Mouse (Mus musculus) embryonic facial prominence, embryonic 13.5 days (tissue): ENCODE data around the gene Yaf2. TPM values are rescaled to one million over a fixed set of nuclear protein-coding genes. Genes with fewer than 3 reads are reported as not detected.

Experiments
- ATAC-seq: fragments of 200-750 bp; cut with Nextera tagmentation; 2 replicates; pipeline ENCODE4 v1.8.0; 2017; ENCODE audit warnings: low read depth; ENCODE audit not compliant: insufficient number of reproducible peaks, insufficient read depth, low FRiP score, low TSS enrichment
- H3K27ac ChIP-seq: fragments of 300-500 bp; sonication (generic); 2 replicates; pipeline ENCODE4 v1.5.1; 2015; ENCODE audit warnings: moderate library complexity, mild to moderate bottlenecking, inconsistent platforms
- H3K27me3 ChIP-seq: fragments of 300-500 bp; sonication (generic); 2 replicates; pipeline ENCODE4 v1.6.1; 2015; ENCODE audit warnings: mild to moderate bottlenecking, inconsistent platforms
- H3K36me3 ChIP-seq: fragments of 300-500 bp; sonication (generic); 2 replicates; pipeline ENCODE4 v1.6.1; 2015; ENCODE audit warnings: mild to moderate bottlenecking, inconsistent platforms
- H3K4me1 ChIP-seq: fragments of 300-500 bp; sonication (generic); 2 replicates; pipeline ENCODE4 v1.6.1; 2015; ENCODE audit warnings: inconsistent platforms
- H3K4me2 ChIP-seq: fragments of 300-500 bp; sonication (generic); 2 replicates; pipeline ENCODE4 v1.6.1; 2015; ENCODE audit warnings: moderate library complexity, mild to moderate bottlenecking, inconsistent platforms
- H3K4me3 ChIP-seq: fragments of 300-500 bp; sonication (generic); 2 replicates; pipeline ENCODE4 v1.5.1; 2015; ENCODE audit warnings: mild to moderate bottlenecking, inconsistent platforms
- H3K9ac ChIP-seq: fragments of 300-500 bp; sonication (generic); 2 replicates; pipeline ENCODE4 v1.6.1; 2015; ENCODE audit warnings: mild to moderate bottlenecking, inconsistent platforms
- H3K9me3 ChIP-seq: fragments of 300-500 bp; sonication (generic); 2 replicates; pipeline ENCODE4 v1.6.1; 2016; ENCODE audit warnings: inconsistent platforms
- WGBS: fragments of 180-500 bp; shearing (Covaris S2); methylation state at CpG from one replicate; pipeline ENCODE4 v1.1.7; 2015; ENCODE audit warnings: mixed read lengths; 5-methylcytosine and 5-hydroxymethylcytosine counted together
- polyA plus RNA-seq: library from polyadenylated mRNA; unstranded; fragments of >200 nt; fragmentation: Nextera tagmentation; extraction: Ambion mirVana; gene quantifications from 2 replicates; pipeline ENCODE4 v1.2.1, GENCODE M21; 2015

The Yaf2 gene
- polyA plus RNA-seq, 1 experiment from 2014 or later: 47.1 TPM

GRCm38 (mm10) chr15:93266361-93266760 is 70.4 kb downstream of the Yaf2 start:
- Histone ChIP-seq H3K4me1 (peaks cover 10% of the 10 kb centered on the region), H3K9ac (no peak overlapping the region), H3K4me3 (no peak overlapping the region), H3K27me3 (no peaks in the 10 kb centered on the region), H3K4me2 (no peak overlapping the region), H3K27ac (no peak overlapping the region), H3K36me3 (peaks cover 3% of the 10 kb centered on the region), H3K9me3 (no peaks in the 10 kb centered on the region)
- no peak for ATAC-seq
- 77% methylated on average over 16 of the region's 16 CpGs for WGBS

GRCm38 (mm10) chr15:93265728-93266127 is 71.0 kb downstream of the Yaf2 start:
- peaks cover 10% of the 10 kb centered on the region for H3K4me1 ChIP-seq
- no peak for ATAC-seq
- H3K36me3 ChIP-seq: peaks cover 8% of the 10 kb centered on the region
- H3K9me3 ChIP-seq: no peaks in the 10 kb centered on the region
- H3K9ac ChIP-seq: no peak overlapping the region
- H3K4me2 ChIP-seq: no peak overlapping the region
- H3K4me3 ChIP-seq: no peak overlapping the region
- 59% methylated on average over 2 of the region's 2 CpGs for whole genome bisulfite sequencing
- H3K27me3 ChIP-seq: no peaks in the 10 kb centered on the region
- no peak overlapping the region for H3K27ac ChIP-seq

- Histone ChIP-seq H3K4me1 (peaks cover 10% of the 10 kb centered on the region), H3K27me3 (no peaks in the 10 kb centered on the region), H3K27ac (no peak overlapping the region), H3K4me2 (no peak overlapping the region), H3K9ac (no peak overlapping the region), H3K36me3 (peaks cover 8% of the 10 kb centered on the region), H3K4me3 (no peak overlapping the region), H3K9me3 (no peaks in the 10 kb centered on the region)
- 76% methylated on average over 3 of the region's 3 CpGs for WGBS
- ATAC-seq: no peak
Observed at GRCm38 (mm10) chr15:93265231-93265630, 71.5 kb downstream of the Yaf2 start.

- no peak for ATAC-seq
- 92% methylated on average over 3 of the region's 3 CpGs for WGBS
Observed at GRCm38 (mm10) chr15:93264221-93264620, 72.5 kb downstream of the Yaf2 start.

GRCm38 (mm10) chr15:93263566-93263965 is 73.2 kb downstream of the Yaf2 start:
- no peak overlapping the region for H3K9ac ChIP-seq
- H3K4me1 ChIP-seq: peaks cover 10% of the 10 kb centered on the region
- H3K27me3 ChIP-seq: no peaks in the 10 kb centered on the region
- WGBS: 84% methylated on average over 7 of the region's 7 CpGs
- H3K36me3 ChIP-seq: peaks cover 15% of the 10 kb centered on the region
- no peak overlapping the region for H3K4me3 ChIP-seq
- no peak overlapping the region for H3K27ac ChIP-seq
- ATAC-seq: no peak
- H3K9me3 ChIP-seq: no peaks in the 10 kb centered on the region
- no peak overlapping the region for H3K4me2 ChIP-seq

More at GRCm38 (mm10) chr15:93264221-93264620, 72.5 kb downstream of the Yaf2 start:
- no peak overlapping the region for H3K9ac ChIP-seq
- H3K36me3 ChIP-seq: peaks cover 13% of the 10 kb centered on the region
- no peaks in the 10 kb centered on the region for H3K27me3 ChIP-seq
- no peak overlapping the region for H3K4me2 ChIP-seq
- H3K4me1 ChIP-seq: peaks cover 10% of the 10 kb centered on the region
- no peaks in the 10 kb centered on the region for H3K9me3 ChIP-seq
- H3K27ac ChIP-seq: no peak overlapping the region
- H3K4me3 ChIP-seq: no peak overlapping the region

- Histone ChIP-seq H3K27ac (no peak overlapping the region), H3K4me2 (no peak overlapping the region), H3K9me3 (no peaks in the 10 kb centered on the region), H3K27me3 (no peaks in the 10 kb centered on the region), H3K36me3 (peaks cover 23% of the 10 kb centered on the region), H3K4me3 (no peak overlapping the region), H3K9ac (no peak overlapping the region), H3K4me1 (peaks cover 10% of the 10 kb centered on the region)
- no peak for ATAC-seq
- 57% methylated on average over 5 of the region's 5 CpGs for WGBS
Observed at GRCm38 (mm10) chr15:93262818-93263217, 73.9 kb downstream of the Yaf2 start.

- H3K4me2 ChIP-seq: no peak overlapping the region
- peaks cover 7% of the 10 kb centered on the region for H3K4me1 ChIP-seq
- ATAC-seq: no peak
- WGBS: 89% methylated on average over 5 of the region's 5 CpGs
- H3K27me3 ChIP-seq: no peaks in the 10 kb centered on the region
- H3K4me3 ChIP-seq: no peak overlapping the region
- H3K9me3 ChIP-seq: no peaks in the 10 kb centered on the region
- no peak overlapping the region for H3K9ac ChIP-seq
- peaks cover 28% of the 10 kb centered on the region for H3K36me3 ChIP-seq
- no peak overlapping the region for H3K27ac ChIP-seq
Observed at GRCm38 (mm10) chr15:93262274-93262673, 74.5 kb downstream of the Yaf2 start.

GRCm38 (mm10) chr15:93259933-93260332 is 76.8 kb downstream of the Yaf2 start:
- Histone ChIP-seq H3K27ac (no peak overlapping the region), H3K4me2 (no peak overlapping the region), H3K9me3 (no peaks in the 10 kb centered on the region), H3K27me3 (no peaks in the 10 kb centered on the region), H3K4me1 (peaks cover 8% of the 10 kb centered on the region; the same call in 1 of the 2 replicates), H3K36me3 (peaks cover 46% of the 10 kb centered on the region), H3K4me3 (no peak overlapping the region), H3K9ac (no peak overlapping the region)
- no peak for ATAC-seq
- 75% methylated on average over 8 of the region's 8 CpGs for WGBS

- Histone ChIP-seq H3K27me3 (no peaks in the 10 kb centered on the region), H3K9ac (no peak overlapping the region), H3K9me3 (no peaks in the 10 kb centered on the region), H3K4me3 (no peak overlapping the region), H3K4me1 (peaks cover 9% of the 10 kb centered on the region; the same call in 1 of the 2 replicates), H3K27ac (no peak overlapping the region), H3K4me2 (no peak overlapping the region), H3K36me3 (peaks cover 49% of the 10 kb centered on the region)
- WGBS: 33% methylated on average over 10 of the region's 10 CpGs
- no peak for ATAC-seq
Observed at GRCm38 (mm10) chr15:93255295-93255694, 81.4 kb downstream of the Yaf2 start.

GRCm38 (mm10) chr15:93253172-93253571 is 83.6 kb downstream of the Yaf2 start:
- ATAC-seq: no peak
- no peak overlapping the region for H3K27ac ChIP-seq
- H3K9ac ChIP-seq: no peak overlapping the region
- H3K4me2 ChIP-seq: no peak overlapping the region
- no peak overlapping the region for H3K4me3 ChIP-seq
- H3K4me1 ChIP-seq: peaks cover 9% of the 10 kb centered on the region; the same call in 1 of the 2 replicates
- no peaks in the 10 kb centered on the region for H3K27me3 ChIP-seq
- peaks cover 46% of the 10 kb centered on the region for H3K36me3 ChIP-seq
- H3K9me3 ChIP-seq: no peaks in the 10 kb centered on the region
- WGBS: 69% methylated on average over 8 of the region's 8 CpGs

GRCm38 (mm10) chr15:93252396-93252795 is 84.3 kb downstream of the Yaf2 start:
- no peaks in the 10 kb centered on the region for H3K27me3 ChIP-seq
- H3K9me3 ChIP-seq: no peaks in the 10 kb centered on the region
- WGBS: 76% methylated on average over 6 of the region's 6 CpGs
- H3K4me3 ChIP-seq: no peak overlapping the region
- H3K4me1 ChIP-seq: peaks cover 9% of the 10 kb centered on the region; the same call in 1 of the 2 replicates
- no peak overlapping the region for H3K9ac ChIP-seq
- no peak overlapping the region for H3K4me2 ChIP-seq
- H3K27ac ChIP-seq: no peak overlapping the region
- peaks cover 46% of the 10 kb centered on the region for H3K36me3 ChIP-seq
- no peak for ATAC-seq

GRCm38 (mm10) chr15:93251553-93252250 is 85.0 kb downstream of the Yaf2 start:
- H3K36me3 ChIP-seq: peaks cover 45% of the 10 kb centered on the region
- H3K27me3 ChIP-seq: no peaks in the 10 kb centered on the region
- H3K4me1 ChIP-seq: peaks cover 9% of the 10 kb centered on the region; the same call in 1 of the 2 replicates
- no peak overlapping the region for H3K27ac ChIP-seq
- no peak for ATAC-seq
- H3K4me2 ChIP-seq: no peak overlapping the region
- WGBS: 46% methylated on average over 13 of the region's 13 CpGs
- no peak overlapping the region for H3K9ac ChIP-seq
- H3K9me3 ChIP-seq: no peaks in the 10 kb centered on the region
- no peak overlapping the region for H3K4me3 ChIP-seq
